Mouse (Mus musculus) ovary, adult 10 weeks (tissue): Measurements from ENCODE around the gene Hist4h4. TPM values are rescaled to one million over a fixed set of nuclear protein-coding genes. Genes with fewer than 3 reads are reported as not detected.

ENCODE experiments used
- polyA plus RNA-seq: library from polyadenylated mRNA; stranded (reverse); fragments of 350-450 nt; fragmentation: Illumina TruSeq; extraction: RNeasy Lipid Tissue Mini Kit (QIAGEN cat#74804); gene quantifications from one replicate; pipeline ENCODE4 v1.2.3, GENCODE M21; 2014

The Hist4h4 gene
- not detected for polyA plus RNA-seq

GRCm38 (mm10) chr6:136803739-136804633 is at the start of gene Hist4h4:
Hist4h4 (minus strand) TSS chr6:136804415.

GRCm38 (mm10) chr6:136835352-136835751 is 31.1 kb upstream of the Hist4h4 start, which contains the start of gene Smco3:
Smco3 (minus strand) TSS chr6:136835452.

GRCm38 (mm10) chr6:136827881-136828561 is 23.8 kb upstream of the Hist4h4 start, which contains the start of gene Wbp11:
Wbp11 (minus strand) TSS chr6:136828233.

GRCm38 (mm10) chr6:136827516-136827880 is 23.3 kb upstream of the Hist4h4 start, which contains the start of gene BC049715:
BC049715 (plus strand) TSS chr6:136827626.

GRCm38 (mm10) chr6:136808014-136808417 is 3.8 kb upstream of the Hist4h4 start, which contains the start of gene H2afj:
H2afj (plus strand) TSS chr6:136808244.

GRCm38 (mm10) chr6:136781377-136781986 is 22.7 kb downstream of the Hist4h4 start, which contains the start of gene Gucy2c:
Gucy2c (minus strand) TSS chr6:136781765.

Other genes starting within 250 kb of the Hist4h4 start
- gene Plbd1, start 142.5 kb downstream of the Hist4h4 start, polyA plus RNA-seq: 27.6 TPM
- not detected for gene Gucy2c, start 22.6 kb downstream of the Hist4h4 start, polyA plus RNA-seq
- 4.6 TPM for gene H2afj, start 3.8 kb upstream of the Hist4h4 start, polyA plus RNA-seq
- 0.51 TPM for gene BC049715, start 23.2 kb upstream of the Hist4h4 start, polyA plus RNA-seq
- 142 TPM for gene Wbp11, start 23.8 kb upstream of the Hist4h4 start, polyA plus RNA-seq
- gene Smco3, start 31.0 kb upstream of the Hist4h4 start, polyA plus RNA-seq: 0.57 TPM
- 25.6 TPM for gene Art4, start 53.3 kb upstream of the Hist4h4 start, polyA plus RNA-seq
- 138 TPM for gene Mgp, start 71.4 kb upstream of the Hist4h4 start, polyA plus RNA-seq
- not detected for gene Erp27, start 117.8 kb upstream of the Hist4h4 start, polyA plus RNA-seq
- gene Pde6h, start 119.4 kb upstream of the Hist4h4 start, polyA plus RNA-seq: not detected
- gene Arhgdib, start 137.5 kb upstream of the Hist4h4 start, polyA plus RNA-seq: 11.5 TPM